Mouse (Mus musculus) left cerebral cortex, adult 18-20 months (tissue): Measurements from ENCODE around the gene Gm42372. TPM values are rescaled to one million over a fixed set of nuclear protein-coding genes. Genes with fewer than 3 reads are reported as not detected.

Experiments used
- DNase-seq, 2 experiments: peaks; one replicate each; pipeline ENCODE4 v3.0.0; 2021 to 2022; ENCODE audit warnings: low spot score in 2 of 2, mixed read lengths in 1 of 2
- total RNA-seq, 2 experiments: library from RNA; stranded (reverse); gene quantifications; 2 replicates each; pipeline ENCODE4 v1.2.3; 2021

Gm42372 gene
- total RNA-seq, 2 experiments from 2014 or later: 61.0 to 65.7 TPM

DNA sequence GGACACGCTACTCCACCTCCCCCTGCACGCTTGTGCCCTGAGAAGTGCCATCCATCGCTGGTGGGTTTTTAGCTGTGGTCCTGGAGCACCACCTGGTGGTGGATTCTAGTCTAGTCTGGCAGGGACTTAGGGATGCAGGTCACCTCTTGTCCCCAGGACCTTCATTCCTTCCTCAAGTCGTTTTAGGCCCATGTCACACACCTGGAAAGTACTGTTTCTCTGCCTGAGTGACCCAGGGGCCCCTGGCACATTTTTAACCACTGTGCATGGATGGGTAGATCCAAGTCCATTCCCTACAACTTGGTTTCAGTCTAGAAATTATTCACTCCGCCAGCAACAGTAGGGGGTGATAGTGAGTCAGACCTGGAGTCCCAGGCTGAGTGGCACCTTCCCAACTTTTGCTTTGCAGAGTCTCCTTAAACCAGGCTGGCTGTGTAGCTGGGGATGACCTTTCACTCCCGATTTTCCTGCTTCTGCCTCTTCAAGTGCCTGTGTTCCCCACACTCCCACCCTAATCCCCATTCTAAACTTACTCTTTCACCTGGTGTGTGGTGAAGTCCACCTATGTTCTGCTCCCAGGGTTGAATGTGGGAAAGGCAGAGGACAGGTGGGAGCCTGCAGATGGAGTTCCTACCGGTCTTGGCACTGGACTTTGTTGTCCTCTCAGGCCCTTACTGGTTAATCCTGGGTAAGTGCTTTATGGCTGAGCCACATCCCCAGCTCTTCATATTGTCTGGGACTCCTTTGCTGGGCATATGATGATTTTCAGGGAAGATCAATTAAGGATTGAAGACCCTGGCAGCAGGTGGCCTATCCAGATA is 19.7 kb downstream of the Gm42372 start:
- DNase-seq: peak; percentile 85 to 88

DNA sequence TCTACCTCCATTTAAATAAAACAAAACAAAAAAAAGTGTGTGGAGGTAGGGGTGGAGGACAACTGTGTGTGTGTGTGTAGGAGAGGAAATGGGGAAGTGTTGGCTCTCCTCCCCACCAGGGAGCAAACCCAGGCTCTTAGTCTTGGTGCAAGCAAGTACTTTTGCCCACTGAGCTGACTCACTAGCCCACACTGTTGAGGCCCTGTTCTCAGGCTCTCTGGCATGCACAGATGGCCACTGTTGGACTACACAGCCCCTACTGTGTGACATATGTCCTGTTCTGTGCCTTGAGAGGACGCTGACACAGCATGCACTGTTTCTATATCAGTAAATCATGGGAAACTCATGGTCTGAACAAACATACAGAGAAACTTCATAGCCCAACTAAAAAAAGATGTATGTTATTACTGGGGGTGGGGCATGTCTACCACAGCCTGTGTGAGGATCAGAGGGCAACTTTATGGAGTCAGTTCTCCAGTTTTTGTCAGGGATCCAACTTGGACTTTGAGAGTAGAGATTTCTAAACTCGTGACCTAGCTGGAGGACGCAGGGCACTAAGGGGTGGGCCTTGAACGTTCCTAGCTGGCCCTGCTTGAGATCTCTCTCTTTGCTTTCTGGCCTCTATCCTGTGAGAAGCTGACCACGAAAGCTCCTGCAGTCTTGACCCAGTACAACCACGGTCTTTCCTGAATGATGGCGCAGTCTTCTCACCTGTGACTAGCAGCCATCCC is 20.5 kb downstream of the Gm42372 start:
- DNase-seq: no peak

DNA sequence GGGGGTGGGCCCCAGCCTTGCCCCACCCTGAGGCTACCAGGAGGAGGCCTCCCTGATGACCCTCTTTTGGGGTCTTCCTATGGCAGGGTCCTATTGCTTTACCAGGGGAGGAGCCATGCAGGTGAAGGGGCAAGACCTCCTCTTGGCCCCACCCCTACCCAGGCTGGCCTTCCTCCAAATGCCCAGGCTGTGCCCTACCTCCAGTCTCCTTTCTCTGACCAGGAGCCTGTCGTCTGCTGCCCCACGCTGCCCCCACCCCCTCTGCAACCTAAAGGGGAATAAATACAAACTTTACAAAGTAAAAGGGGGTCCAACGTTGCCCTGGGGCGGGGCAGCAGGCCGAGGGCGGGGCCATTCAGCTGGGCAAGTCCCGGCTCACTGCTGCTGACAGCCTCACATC is 21.8 kb downstream of the Gm42372 start:
- DNase-seq: no peak

DNA sequence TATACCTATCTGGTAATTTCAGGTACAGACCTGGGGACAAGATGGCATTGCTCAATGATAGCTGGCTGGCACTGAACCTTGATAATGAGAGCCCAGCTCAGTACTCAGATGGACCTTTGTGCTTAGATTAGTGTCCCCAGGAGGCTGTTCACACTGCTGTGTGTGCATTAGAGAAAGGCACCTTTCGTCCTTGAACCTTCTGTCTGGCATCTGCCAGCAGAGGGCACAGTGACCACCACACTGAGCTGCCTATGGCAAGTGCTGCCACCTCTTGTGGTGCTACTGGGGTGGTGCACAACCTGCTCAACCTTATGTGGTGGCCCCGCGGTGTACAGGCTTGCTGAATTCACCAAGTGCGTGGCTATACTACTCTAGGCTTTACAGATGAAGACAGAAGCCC is 24.4 kb downstream of the Gm42372 start:
- DNase-seq: no peak

DNA sequence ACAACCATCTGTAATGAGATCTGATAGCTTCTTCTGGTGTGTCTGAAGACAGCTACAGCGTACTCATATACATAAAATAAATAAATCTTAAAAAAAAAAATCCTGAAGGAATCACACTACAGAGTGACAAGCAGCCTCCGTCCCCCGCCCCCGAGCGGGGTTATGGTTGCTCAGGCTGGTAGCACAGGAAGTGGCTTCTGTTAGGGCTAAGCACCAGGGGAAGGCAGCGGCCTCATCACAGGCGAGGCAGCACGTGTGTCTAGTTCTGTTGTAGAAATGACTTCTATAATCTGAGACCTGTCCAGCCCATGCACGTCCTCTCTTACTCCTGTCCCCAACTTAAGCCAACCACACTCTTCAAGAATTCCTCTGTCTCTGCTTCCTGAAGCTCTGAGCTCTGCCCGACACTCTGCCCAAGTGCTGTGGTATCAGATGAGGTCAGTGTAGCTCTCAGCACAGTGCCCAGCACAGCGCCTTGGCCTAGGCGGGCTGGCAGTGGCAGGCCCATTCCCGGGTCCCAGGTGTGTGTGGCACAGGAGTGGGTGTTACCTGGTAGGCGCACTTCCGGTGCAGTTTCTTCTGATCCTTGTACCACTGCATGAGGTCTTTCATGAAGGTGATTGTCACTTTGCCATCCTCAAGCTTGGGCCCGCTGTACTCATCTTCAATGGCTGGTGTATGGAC is 26.6 kb downstream of the Gm42372 start:
- DNase-seq: no peak

DNA sequence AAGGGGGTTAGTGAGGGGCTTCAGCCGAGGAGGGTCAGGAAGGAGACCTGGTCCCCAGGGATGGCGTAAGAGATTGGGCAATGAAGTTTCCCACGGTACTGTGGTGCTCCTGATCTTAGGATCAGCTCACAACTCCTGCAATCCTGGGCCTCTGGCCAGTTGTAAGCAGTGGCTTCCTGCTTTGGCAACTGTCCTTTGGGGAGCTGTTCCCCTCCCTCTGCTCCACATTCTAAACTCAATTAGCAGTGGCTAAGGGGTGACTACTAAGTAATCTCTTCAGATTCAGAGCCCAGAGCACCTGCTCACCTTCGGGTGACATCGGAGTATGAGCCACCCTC is 27.1 kb downstream of the Gm42372 start:
- DNase-seq: no peak

DNA sequence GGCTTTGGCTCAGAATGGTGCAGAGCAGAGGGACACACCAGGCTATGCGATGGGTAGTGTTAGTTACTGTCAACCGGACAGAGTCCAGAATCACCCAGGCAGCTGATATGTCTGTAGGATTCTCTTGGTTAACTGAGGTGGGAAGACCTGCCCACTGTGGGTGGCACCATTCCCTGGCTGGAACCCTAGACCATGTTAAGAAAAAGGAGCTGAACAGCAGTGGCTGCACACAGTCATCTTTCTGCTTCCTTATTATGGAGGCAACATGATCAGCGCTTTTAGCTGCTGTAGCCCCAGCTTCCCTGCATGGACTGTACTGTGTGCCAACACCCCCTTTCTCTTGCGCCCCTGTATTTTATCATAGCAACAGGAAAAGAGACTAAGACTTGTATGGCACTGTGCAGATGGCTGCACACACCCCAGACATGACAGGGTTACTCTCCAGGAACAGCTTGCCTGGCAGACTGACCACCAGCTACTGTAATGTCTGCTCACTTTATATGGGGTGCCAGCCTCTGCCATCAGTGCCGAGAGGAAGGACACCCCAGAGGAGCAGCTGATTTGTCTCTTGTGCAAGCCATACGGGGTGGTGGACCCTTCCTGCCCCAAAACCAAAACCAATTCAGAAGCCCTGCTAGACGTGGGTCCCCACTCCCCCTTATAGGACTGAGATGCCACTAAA is 29.2 kb downstream of the Gm42372 start:
- DNase-seq: no peak

DNA sequence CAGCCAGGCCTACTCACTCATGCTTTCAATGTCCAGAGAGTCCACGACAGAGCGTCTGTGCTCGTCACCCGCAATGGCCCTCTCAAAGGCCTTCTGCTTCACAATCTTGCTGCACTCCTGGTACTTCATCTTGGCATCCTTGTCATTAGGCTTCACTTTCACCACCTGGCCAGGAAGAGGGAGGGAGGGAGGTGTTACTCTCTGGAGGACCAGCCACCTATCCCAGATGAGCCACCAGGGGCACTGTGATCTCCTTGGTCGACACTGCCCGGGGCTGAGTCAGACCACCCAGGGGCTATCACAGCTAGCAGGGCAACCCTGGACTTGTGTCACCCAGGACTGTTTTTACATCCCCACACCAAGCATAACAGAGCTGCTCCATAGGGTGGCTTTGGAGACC is 32.5 kb downstream of the Gm42372 start:
- no peak for DNase-seq

DNA sequence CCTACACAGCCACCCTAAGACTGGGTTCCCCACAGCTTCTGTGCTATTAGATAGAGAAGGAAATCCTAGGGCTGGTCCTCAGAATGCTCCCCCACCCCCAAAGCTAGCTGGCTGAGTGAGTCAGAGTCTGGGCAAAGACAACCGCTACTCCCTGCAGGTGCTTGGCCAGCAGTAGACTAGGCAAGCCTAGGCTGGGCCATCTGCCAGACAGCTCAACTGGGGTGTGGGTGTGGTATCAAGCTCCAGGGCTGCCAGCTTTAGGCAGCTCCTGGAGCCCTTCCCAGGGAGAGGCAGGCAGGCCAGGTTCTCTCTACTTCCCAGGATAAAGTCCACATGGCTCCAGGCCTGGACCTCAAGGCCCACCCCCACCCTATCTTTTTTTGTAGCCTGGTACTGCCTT is 34.1 kb downstream of the Gm42372 start:
- peak; percentile 97 to 98 for DNase-seq

DNA sequence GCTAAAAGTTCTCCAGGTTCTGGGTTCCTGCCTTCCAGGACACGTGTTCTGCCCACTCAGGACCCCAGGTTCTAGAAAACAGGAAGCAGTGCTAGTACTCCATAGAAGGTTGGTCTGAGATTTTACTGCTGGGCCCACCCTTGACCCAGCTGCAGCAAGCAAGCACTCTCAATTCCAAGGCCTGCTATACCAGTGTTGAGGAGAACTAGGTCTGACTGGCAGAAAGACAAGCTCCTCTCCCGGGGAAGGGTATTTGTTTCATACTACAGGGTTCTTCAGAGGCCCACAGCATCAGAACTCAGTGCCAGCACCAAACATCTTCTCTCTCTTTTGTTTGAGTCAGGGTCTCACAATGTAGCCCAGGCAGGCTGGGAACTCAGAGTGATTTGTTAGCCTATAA is 35.0 kb downstream of the Gm42372 start:
- no peak for DNase-seq

DNA sequence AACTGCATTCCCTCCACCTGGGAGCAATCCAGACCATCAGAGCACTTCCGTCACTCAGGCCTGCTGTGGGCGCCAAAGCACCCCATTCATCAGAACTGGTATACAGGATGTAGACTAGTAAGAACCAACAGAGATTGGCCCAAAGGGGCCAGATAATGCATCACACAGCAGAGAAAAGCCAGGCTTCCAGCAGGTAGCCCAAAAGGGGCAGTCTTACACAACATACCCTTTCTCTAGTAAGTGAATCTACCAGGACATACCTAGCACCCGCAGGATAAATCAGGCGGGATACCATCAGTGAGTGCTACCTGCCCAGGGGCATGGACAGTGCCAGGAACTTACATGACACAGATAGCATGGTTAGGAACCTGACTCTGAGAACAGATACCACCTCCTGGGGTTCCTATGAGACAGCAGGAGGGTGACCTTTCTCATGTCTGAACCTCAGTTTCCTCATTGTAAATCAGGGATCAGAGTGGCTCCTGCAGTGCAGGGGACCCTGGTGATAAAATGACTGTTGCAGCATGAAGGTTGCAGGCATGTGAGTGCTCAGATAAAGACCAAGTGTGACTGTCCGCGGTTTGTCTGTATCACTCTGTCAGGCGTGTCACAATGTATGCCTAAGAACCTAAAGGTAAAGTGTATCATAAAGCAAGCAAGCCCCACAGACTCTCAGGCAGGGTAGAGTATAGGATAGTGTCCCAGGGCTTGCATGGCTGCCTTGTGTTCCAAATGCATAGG is 36.7 kb downstream of the Gm42372 start:
- DNase-seq: no peak

DNA sequence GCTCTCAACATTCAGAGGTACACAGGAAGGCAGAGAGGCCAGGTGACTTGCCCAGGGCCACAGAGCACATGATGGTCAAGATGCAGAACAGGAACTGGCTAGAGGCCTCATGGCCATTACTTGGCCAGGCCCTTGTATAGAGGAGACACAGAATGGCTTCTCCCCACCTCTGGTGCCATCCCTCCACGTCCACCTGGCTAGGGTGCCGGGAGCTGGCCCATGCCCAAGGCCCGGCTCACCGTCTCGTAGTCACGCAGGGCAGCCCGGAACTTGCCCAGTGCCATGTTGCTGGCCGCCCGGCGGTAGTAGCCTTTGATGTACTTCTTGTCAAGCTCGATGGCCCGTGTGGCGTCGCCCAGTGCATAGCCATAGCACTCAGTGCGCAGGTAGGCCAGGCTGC is 39.3 kb downstream of the Gm42372 start:
- no peak for DNase-seq

DNA sequence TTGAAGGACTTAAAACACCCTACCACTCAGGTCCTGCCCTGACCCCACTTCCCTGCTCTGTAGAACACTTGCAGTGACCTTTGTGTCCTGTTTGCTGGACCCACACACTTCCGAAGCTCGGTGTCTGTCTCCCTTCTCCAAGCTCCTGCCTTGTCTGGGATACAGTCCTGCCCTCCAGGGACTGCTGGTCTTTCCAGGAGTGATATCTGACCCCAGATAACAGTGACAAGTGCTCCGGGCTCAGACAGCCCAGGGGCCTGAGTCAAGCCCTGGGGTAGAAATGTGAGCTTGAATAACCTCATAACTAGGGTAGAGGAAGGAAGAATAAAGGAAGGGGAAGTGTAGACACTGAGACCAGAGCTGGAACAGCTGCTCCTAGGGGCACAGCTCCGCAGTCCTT is 40.8 kb downstream of the Gm42372 start:
- DNase-seq: no peak

DNA sequence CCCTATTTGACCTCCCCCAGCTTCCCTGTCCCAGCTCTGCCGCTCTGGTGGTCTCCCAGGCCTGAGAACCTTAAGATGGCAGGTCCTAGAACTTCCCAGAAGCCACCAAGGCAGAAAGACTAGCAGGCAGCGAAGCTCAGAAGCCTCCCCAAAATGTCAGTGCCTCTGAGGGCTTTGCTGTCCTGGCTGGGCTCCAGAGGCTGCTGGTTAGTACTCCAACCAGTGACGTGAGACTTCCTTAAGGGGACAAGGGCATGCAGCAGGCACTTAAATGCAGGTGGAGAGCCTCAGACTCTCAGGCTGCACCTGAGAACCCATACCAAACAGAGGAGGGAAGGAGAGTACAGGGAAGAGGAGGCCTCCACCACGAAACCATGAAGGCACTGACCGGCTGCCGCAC is 41.3 kb downstream of the Gm42372 start:
- no peak for DNase-seq

DNA sequence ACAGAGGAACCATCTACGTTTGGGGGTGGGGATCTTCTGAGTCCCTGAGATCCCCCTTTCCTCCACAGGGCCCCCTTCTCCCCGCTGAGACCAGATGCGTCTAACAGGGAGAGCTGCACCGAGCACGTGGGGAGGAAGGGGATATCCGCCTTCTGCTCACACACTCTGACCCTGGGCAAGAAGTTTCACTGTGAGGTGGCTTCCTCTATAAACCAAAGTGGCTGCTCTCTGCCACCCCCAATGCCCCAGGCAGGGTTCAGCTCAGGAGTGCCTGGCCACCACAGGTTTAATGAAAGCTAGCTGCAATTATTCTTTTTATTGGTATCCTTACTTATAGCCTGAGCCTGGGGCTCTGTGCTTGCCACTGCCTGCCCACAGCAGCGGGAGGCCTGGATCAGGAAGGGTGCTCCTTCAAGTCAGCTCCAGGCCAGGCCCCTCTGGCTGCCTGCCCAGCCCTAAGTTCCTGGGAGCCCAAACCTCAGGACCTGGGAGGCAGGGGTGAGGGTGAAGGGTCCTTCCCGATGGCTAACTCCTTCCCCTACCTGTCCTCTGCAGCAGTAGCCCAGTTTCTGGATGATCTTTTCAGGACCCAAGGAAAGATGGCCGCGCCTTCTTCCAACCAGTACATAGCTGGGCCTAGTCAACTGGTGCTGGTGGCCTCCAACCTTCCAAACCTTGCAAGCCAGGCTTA is 42.1 kb downstream of the Gm42372 start:
- no peak for DNase-seq

DNA sequence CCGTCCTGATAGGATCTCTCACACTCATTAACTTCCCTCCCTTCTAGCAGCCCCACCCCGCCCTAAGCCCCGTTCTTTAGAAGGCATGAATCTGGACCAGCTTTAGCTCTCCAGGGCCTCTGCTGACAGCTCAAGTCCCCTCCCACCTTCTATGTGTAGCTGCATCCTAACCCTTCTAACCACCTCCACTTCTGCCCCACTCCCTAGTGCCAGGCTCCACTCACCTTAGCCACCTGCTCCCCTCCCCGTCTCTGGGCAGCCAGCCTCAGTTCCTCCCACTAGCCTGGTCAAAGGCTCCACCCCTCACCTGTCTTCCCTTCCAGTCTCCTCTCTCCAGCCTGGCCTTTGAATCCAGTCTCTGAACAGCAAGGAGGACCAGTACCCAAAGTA is 42.6 kb downstream of the Gm42372 start:
- DNase-seq: no peak

DNA sequence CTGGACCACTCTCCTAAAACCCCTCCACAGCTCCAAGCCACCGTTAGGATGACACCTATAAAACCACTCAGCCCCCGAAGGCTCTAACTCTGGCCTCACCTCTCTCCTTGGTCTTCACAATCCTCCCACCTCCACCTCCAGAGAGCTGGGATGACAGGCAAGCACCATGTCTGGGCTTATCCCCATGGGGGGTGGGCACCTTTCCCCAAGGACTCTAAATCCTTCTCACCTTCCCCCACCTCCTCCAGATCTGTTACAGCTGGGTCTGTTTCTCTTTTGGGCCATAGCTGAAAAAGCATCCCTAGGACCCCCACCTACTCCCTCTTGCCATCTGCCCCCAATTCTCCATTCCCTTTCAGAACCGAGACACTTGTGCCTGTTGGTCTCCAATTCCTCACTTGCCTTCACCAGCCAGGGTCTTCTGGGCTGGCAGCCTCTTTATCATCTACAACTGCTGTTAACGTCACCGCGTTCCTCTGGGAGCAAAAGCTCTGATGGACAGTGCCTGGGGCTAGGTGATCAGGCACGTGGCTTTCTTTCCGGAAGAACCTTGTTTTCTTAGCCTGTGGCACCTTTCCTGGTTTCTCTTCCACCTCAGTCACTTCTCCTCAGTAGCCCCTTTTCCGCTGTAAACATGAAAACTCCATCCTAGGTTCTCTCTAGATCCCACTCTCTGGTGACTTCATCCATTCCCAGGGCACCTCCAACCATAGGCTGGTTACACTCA is 43.2 kb downstream of the Gm42372 start:
- DNase-seq: no peak

DNA sequence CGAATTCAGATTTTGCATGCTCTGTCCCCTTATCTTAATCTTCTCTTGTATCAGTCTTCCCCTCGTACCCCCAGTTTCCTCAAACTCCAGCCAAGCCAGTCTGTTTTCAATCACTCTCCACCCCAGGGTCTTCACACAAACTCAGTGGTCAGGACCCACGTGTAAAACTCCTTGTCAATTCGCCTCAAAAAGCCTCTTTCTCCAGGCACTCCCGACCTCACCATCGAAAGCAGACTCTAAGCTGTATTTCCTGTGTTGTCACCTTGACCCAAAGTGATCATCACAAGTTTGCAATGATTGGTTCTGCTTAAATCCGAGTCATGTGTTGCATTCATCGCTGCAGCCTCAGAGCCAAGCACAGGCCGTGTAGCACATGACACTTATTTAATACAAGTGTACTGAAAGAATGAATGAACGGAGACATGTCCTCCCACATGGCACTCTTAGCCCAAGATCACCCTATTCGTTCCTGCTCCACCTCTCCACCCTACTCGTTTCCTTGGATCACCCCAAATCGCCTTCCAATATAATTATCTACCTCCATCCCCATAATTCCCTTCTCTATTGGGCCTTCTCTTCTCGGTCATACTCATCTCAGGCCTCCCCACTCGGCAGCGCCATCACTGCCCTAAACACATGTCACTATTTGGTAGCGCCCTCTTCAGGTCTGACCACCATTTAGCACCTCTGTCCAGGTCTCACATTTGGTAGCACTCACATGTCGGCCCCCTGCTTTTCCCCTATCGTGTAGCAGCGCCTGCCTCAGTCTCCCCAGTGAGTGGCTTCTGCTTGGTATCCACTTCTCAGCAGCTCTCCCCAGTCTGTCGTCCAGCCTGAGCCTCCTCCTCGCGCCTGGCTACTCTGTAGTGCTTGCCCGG is 44.1 kb downstream of the Gm42372 start:
- DNase-seq: peak in 1 of 2 experiments; percentile 55
